Mouse (Mus musculus): Measurements from ENCODE around the gene Zfhx3. TPM values are rescaled to one million over a fixed set of nuclear protein-coding genes. Genes with fewer than 3 reads are reported as not detected.

Zfhx3 gene
- 2.0 and 4.4 TPM in 2 replicates for polyA plus RNA-seq (2012; rRNA removed; ENCODE audit: low replicate concordance)

DNA sequence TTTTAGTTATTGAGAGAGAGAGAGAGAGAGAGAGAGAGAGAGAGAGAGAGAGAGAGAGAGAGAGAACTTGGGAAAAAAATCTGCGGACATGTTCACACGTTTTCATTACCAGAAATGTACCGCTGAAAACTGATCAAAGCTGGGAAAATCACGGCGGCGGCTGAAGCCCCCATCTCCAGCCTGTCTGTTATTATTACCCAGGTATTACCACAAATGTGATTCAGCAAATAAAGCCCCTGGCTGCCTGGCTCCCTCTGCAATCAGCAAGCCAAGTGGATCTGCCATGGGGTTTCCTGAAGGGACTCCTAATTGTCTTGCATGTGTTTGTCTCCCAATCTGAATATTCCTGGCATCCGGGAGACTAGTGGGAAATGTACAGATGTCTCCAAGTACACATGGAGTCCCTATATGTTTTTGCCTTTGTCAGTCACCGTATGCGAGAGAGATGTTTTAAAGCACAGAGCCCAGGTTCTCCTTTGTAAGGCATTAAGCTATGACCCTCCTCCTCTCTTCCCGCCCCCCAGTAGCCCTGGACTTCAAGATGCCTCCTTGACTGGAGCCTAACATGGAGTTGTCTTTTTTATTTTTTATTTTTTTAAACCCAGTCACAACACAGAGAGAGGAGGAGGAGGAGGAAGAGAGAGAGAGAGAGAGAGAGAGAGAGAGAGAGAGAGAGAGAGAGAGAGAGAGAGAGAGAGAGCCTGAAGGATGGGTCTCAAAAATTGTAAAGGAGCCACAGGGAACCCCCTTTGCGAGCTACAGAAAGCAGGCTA lies at the start of gene Zfhx3:
Zfhx3 (plus strand) TSS at position 723 of the 773 bp plus-strand sequence.

Data from mammary gland, adult 2 months (tissue).